Mouse (Mus musculus): ENCODE results near the gene Fam193b.

Gene Fam193b

DNA sequence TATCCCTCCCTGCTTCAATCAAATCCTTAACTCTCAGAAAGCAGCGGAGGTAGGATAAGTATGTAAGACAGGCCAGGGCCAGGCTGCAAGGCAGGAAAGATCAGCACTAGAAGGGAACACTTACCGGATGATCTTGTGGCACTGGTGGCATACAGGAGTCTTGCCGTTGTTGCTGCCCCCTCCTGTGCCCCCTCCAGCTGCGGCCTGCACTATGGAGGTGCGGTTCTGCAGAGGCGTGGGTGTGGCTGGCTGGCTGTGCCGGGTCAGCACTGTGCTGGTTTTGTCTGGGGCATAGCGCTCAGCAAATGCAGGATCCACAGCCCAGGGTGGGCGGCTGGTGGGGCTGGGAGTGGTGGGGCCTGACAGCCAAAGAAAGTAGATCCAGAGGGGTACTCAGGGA is 65.1 kb downstream of the Fam193b start:
- in situ Hi-C loops (cut with MboI; ENCODE audit: low sequenced_read_pairs), result no loop called here

- in situ Hi-C loops (cut with MboI; ENCODE audit: low sequenced_read_pairs), result no loop called here
These were observed 66.5 kb downstream of the Fam193b start for GRCm38 (mm10) chr13:55504390-55504789.

DNA sequence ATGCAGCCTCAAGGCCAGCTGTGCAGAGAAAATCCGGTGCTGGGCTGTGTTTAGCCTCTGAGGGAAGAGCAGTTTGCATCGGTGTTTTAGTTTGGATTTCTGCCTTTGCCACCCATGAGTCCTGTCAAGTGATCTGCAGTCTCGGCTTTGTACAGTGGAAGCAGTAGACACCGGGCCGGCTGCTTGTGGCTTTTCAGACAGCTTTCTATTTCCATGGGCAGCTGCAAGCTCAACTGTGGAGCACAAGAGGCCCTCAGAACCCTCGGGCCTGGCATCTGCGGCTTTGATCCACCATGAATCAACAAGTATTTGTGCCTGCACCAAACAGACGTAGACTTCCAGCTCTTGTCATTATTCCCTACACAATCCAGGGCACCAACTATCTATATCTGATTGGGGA is 68.5 kb downstream of the Fam193b start:
- in situ Hi-C loops (cut with MboI; ENCODE audit: low sequenced_read_pairs), result no loop called here

DNA sequence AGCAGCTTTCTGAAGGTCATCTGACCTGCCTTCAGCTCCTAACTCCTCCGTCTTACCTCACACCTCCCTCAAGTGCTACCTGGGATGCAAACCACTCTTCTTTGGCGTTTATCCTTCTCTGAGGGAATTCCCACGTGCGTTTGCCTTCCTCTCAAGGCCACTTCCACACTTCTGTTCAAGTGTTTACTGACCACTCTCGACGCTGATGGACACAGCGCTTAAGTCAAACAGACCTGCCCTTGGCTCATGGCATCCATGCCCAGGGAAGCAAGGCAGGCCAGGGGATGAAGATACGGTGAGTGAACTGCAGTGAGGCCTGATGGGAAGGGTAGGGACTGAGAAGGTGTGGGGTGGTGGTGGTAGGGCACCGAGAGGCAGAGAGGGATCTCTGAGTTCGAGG is 70.3 kb downstream of the Fam193b start:
- in situ Hi-C loops (cut with MboI; ENCODE audit: low sequenced_read_pairs), result no loop called here

GRCm38 (mm10) chr13:55498906-55499305 is 72.0 kb downstream of the Fam193b start:
- in situ Hi-C loops (cut with MboI; ENCODE audit: low sequenced_read_pairs), result no loop called here

- in situ Hi-C loops (cut with MboI; ENCODE audit: low sequenced_read_pairs), result no loop called here
These were observed 74.3 kb downstream of the Fam193b start for GRCm38 (mm10) chr13:55496661-55497060.

DNA sequence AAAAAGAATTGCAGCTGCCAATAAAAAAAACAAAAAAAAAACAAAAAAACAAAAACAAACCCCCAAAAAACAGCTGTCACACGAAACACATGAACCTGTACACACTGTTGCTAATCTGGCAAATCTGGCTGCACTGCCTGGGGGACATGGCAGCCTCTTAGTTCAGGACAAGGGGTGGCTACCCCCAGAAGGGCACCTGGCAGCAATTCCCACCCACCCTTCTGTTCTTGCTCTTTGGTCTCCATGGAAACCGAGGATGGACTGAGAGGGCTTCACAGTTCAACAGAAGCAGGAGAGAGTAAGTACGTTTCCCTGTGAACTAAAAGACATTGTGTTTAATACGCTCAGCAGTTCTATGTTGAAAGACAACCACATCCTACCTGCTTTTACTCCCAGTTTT is 75.2 kb downstream of the Fam193b start:
- in situ Hi-C loops (cut with MboI; ENCODE audit: low sequenced_read_pairs), result no loop called here

- in situ Hi-C loops (cut with MboI; ENCODE audit: low sequenced_read_pairs), result no loop called here
These were observed 75.9 kb downstream of the Fam193b start for GRCm38 (mm10) chr13:55494883-55495621.

- in situ Hi-C loops (cut with MboI; ENCODE audit: low sequenced_read_pairs), result no loop called here
These were observed 76.7 kb downstream of the Fam193b start for GRCm38 (mm10) chr13:55494257-55494656.

All from CH12F3 (cell line).